Mouse (Mus musculus) forebrain, embryonic 13.5 days (tissue): ENCODE data around the gene 0610012G03Rik. TPM values are rescaled to one million over a fixed set of nuclear protein-coding genes. Genes with fewer than 3 reads are reported as not detected.

Experiments used
- ATAC-seq: fragments of 200-750 bp; cut with Nextera tagmentation; 2 replicates; pipeline ENCODE4 v1.8.0; 2017
- H3K27ac ChIP-seq: fragments of 300-500 bp; sonication (generic); 2 replicates; pipeline ENCODE4 v1.5.1; 2015; ENCODE audit warnings: inconsistent platforms, mild to moderate bottlenecking, moderate library complexity
- H3K27me3 ChIP-seq: fragments of 300-500 bp; sonication (generic); 2 replicates; pipeline ENCODE4 v1.6.1; 2015; ENCODE audit warnings: mild to moderate bottlenecking, inconsistent platforms
- H3K36me3 ChIP-seq: fragments of 300-500 bp; sonication (generic); 2 replicates; pipeline ENCODE4 v1.6.1; 2015; ENCODE audit warnings: mild to moderate bottlenecking, inconsistent platforms; ENCODE audit not compliant: poor library complexity, severe bottlenecking
- H3K4me1 ChIP-seq: fragments of 300-500 bp; sonication (generic); 2 replicates; pipeline ENCODE4 v1.6.1; 2015; ENCODE audit warnings: inconsistent platforms
- H3K4me2 ChIP-seq: fragments of 300-500 bp; sonication (generic); 2 replicates; pipeline ENCODE4 v1.6.1; 2015; ENCODE audit warnings: inconsistent platforms, mild to moderate bottlenecking, moderate library complexity
- H3K4me3 ChIP-seq: fragments of 300-500 bp; sonication (generic); 2 replicates; pipeline ENCODE4 v1.5.1; 2015; ENCODE audit warnings: mild to moderate bottlenecking, inconsistent platforms
- H3K9ac ChIP-seq: fragments of 300-500 bp; sonication (generic); 2 replicates; pipeline ENCODE4 v1.6.1; 2015; ENCODE audit warnings: mild to moderate bottlenecking, inconsistent platforms
- H3K9me3 ChIP-seq: fragments of 300-500 bp; sonication (generic); replicated peaks from 2 replicates; pipeline ENCODE4 v1.6.1; 2016; ENCODE audit warnings: inconsistent platforms
- WGBS: fragments of 180-500 bp; shearing (Covaris S2); methylation state at CpG from one replicate; pipeline ENCODE4 v1.1.7; 2015; 5-methylcytosine and 5-hydroxymethylcytosine counted together
- polyA plus RNA-seq: library from polyadenylated mRNA; unstranded; fragments of >200 nt; fragmentation: Nextera tagmentation; extraction: Ambion mirVana; gene quantifications from 2 replicates; pipeline ENCODE4 v1.2.1, GENCODE M21; 2015

The 0610012G03Rik gene
- polyA plus RNA-seq, 1 experiment from 2014 or later, result 103 TPM

GRCm38 (mm10) chr16:31927412-31927811 is 20.9 kb downstream of the 0610012G03Rik start:
- 90% methylated on average over 5 of the region's 5 CpGs for WGBS
- Histone ChIP-seq H3K27me3 (peaks cover 10% of the 10 kb centered on the region; the same call in 1 of the 2 replicates), H3K4me1 (peaks cover 5% of the 10 kb centered on the region; the same call in 1 of the 2 replicates), H3K27ac (no peak overlapping the region), H3K4me3 (no peak overlapping the region), H3K4me2 (no peak overlapping the region), H3K9ac (no peak overlapping the region), H3K36me3 (no peaks in the 10 kb centered on the region), H3K9me3 (no peaks in the 10 kb centered on the region)
- ATAC-seq, result no peak

- H3K4me1 ChIP-seq, result no peaks in the 10 kb centered on the region
- H3K27me3 ChIP-seq, result peaks cover 10% of the 10 kb centered on the region; the same call in 1 of the 2 replicates
- no peak overlapping the region for H3K4me3 ChIP-seq
- H3K9ac ChIP-seq, result no peak overlapping the region
- no peak overlapping the region for H3K27ac ChIP-seq
- H3K4me2 ChIP-seq, result no peak overlapping the region
- ATAC-seq, result no peak
- H3K36me3 ChIP-seq, result no peaks in the 10 kb centered on the region
- no peaks in the 10 kb centered on the region for H3K9me3 ChIP-seq
- WGBS, result 89% methylated on average over 13 of the region's 13 CpGs
Measured at GRCm38 (mm10) chr16:31926547-31927182, 21.6 kb downstream of the 0610012G03Rik start.

- Histone ChIP-seq H3K4me1 (no peaks in the 10 kb centered on the region), H3K4me2 (no peak overlapping the region), H3K27ac (no peak overlapping the region), H3K36me3 (no peaks in the 10 kb centered on the region), H3K9me3 (no peaks in the 10 kb centered on the region), H3K27me3 (peaks cover 7% of the 10 kb centered on the region; the same call in 1 of the 2 replicates), H3K9ac (no peak overlapping the region), H3K4me3 (no peak overlapping the region)
- no peak for ATAC-seq
- WGBS, result 77% methylated on average over 6 of the region's 6 CpGs
Measured at GRCm38 (mm10) chr16:31926091-31926490, 22.2 kb downstream of the 0610012G03Rik start.

GRCm38 (mm10) chr16:31924368-31924767 is 23.9 kb downstream of the 0610012G03Rik start:
- Histone ChIP-seq H3K9me3 (no peaks in the 10 kb centered on the region), H3K4me1 (no peaks in the 10 kb centered on the region), H3K36me3 (no peaks in the 10 kb centered on the region), H3K4me3 (no peak overlapping the region), H3K9ac (no peak overlapping the region), H3K4me2 (no peak overlapping the region), H3K27me3 (no peaks in the 10 kb centered on the region), H3K27ac (no peak overlapping the region)
- 83% methylated on average over 6 of the region's 6 CpGs for WGBS
- ATAC-seq, result no peak

- ATAC-seq, result peak; percentile 72
- no peak overlapping the region for H3K27ac ChIP-seq
- H3K36me3 ChIP-seq, result no peaks in the 10 kb centered on the region
- peak overlapping the region; percentile 23; the same call in 1 of the 2 replicates for H3K4me2 ChIP-seq
- WGBS, result 6% methylated on average over 14 of the region's 14 CpGs
- H3K27me3 ChIP-seq, result no peaks in the 10 kb centered on the region
- H3K4me1 ChIP-seq, result no peaks in the 10 kb centered on the region
- no peak overlapping the region for H3K4me3 ChIP-seq
- H3K9me3 ChIP-seq, result no peaks in the 10 kb centered on the region
- H3K9ac ChIP-seq, result no peak overlapping the region
Measured at GRCm38 (mm10) chr16:31918248-31918724, 30.0 kb downstream of the 0610012G03Rik start.

GRCm38 (mm10) chr16:31917776-31918175 is 30.5 kb downstream of the 0610012G03Rik start:
- Histone ChIP-seq H3K4me2 (no peak overlapping the region), H3K9ac (no peak overlapping the region), H3K36me3 (no peaks in the 10 kb centered on the region), H3K4me1 (no peaks in the 10 kb centered on the region), H3K27ac (no peak overlapping the region), H3K27me3 (no peaks in the 10 kb centered on the region), H3K9me3 (no peaks in the 10 kb centered on the region), H3K4me3 (no peak overlapping the region)
- no peak for ATAC-seq
- WGBS, result 83% methylated on average over 11 of the region's 11 CpGs

GRCm38 (mm10) chr16:31910281-31910847 is 37.9 kb downstream of the 0610012G03Rik start:
- Histone ChIP-seq H3K9ac (no peak overlapping the region), H3K27me3 (no peaks in the 10 kb centered on the region), H3K9me3 (no peaks in the 10 kb centered on the region), H3K36me3 (no peaks in the 10 kb centered on the region), H3K4me2 (no peak overlapping the region), H3K27ac (no peak overlapping the region), H3K4me3 (no peak overlapping the region), H3K4me1 (0 out of 2 replicates have a peak, but pooled peaks cover 13% of the 10 kb centered on the region)
- ATAC-seq, result no peak
- 81% methylated on average over 10 of the region's 10 CpGs for WGBS

- WGBS, result 65% methylated on average over 11 of the region's 11 CpGs
- no peaks in the 10 kb centered on the region for H3K36me3 ChIP-seq
- no peaks in the 10 kb centered on the region for H3K9me3 ChIP-seq
- no peak overlapping the region for H3K9ac ChIP-seq
- no peak overlapping the region for H3K4me3 ChIP-seq
- no peak overlapping the region for H3K27ac ChIP-seq
- no peaks in the 10 kb centered on the region for H3K27me3 ChIP-seq
- H3K4me2 ChIP-seq, result no peak overlapping the region
- no peak for ATAC-seq
- H3K4me1 ChIP-seq, result 0 out of 2 replicates have a peak, but pooled peaks cover 13% of the 10 kb centered on the region
Measured at GRCm38 (mm10) chr16:31908959-31909358, 39.3 kb downstream of the 0610012G03Rik start.

- H3K4me3 ChIP-seq, result no peak overlapping the region
- no peak overlapping the region for H3K27ac ChIP-seq
- H3K9ac ChIP-seq, result no peak overlapping the region
- no peak for ATAC-seq
- no peaks in the 10 kb centered on the region for H3K27me3 ChIP-seq
- 0 out of 2 replicates have a peak, but pooled peaks cover 13% of the 10 kb centered on the region for H3K4me1 ChIP-seq
- WGBS, result 18% methylated on average over 9 of the region's 9 CpGs
- peak overlapping the region; percentile 38 for H3K4me2 ChIP-seq
- H3K36me3 ChIP-seq, result no peaks in the 10 kb centered on the region
- H3K9me3 ChIP-seq, result no peaks in the 10 kb centered on the region
Measured at GRCm38 (mm10) chr16:31906896-31907295, 41.4 kb downstream of the 0610012G03Rik start.

GRCm38 (mm10) chr16:31905891-31906825 is 42.1 kb downstream of the 0610012G03Rik start:
- ATAC-seq, result no peak
- H3K36me3 ChIP-seq, result no peaks in the 10 kb centered on the region
- H3K9ac ChIP-seq, result peak overlapping the region; percentile 12; the same call in 1 of the 2 replicates
- peak overlapping the region; percentile 38 for H3K4me2 ChIP-seq
- H3K4me3 ChIP-seq, result no peak overlapping the region
- no peaks in the 10 kb centered on the region for H3K9me3 ChIP-seq
- WGBS, result 40% methylated on average over 20 of the region's 20 CpGs
- H3K27me3 ChIP-seq, result no peaks in the 10 kb centered on the region
- no peak overlapping the region for H3K27ac ChIP-seq
- H3K4me1 ChIP-seq, result 0 out of 2 replicates have a peak, but pooled peaks cover 13% of the 10 kb centered on the region

GRCm38 (mm10) chr16:31905331-31905730 is 43.0 kb downstream of the 0610012G03Rik start:
- Histone ChIP-seq H3K4me2 (no peak overlapping the region), H3K9ac (no peak overlapping the region), H3K27ac (no peak overlapping the region), H3K36me3 (no peaks in the 10 kb centered on the region), H3K4me3 (no peak overlapping the region), H3K9me3 (no peaks in the 10 kb centered on the region), H3K27me3 (no peaks in the 10 kb centered on the region), H3K4me1 (0 out of 2 replicates have a peak, but pooled peaks cover 13% of the 10 kb centered on the region)
- 81% methylated on average over 4 of the region's 4 CpGs for WGBS
- no peak for ATAC-seq
